Mouse (Mus musculus) embryonic facial prominence, embryonic 14.5 days (tissue): ENCODE measurements around the gene Isyna1. TPM values are rescaled to one million over a fixed set of nuclear protein-coding genes. Genes with fewer than 3 reads are reported as not detected.

Experiments used
- ATAC-seq: fragments of 200-750 bp; cut with Nextera tagmentation; 2 replicates; pipeline ENCODE4 v1.8.0; 2017; ENCODE audit warnings: low read depth, moderate number of reproducible peaks, moderate TSS enrichment
- DNase-seq: peaks from one replicate; pipeline ENCODE4 v3.0.0-alpha.2; 2015; ENCODE audit warnings: low spot score
- H3K27ac ChIP-seq: fragments of 300-500 bp; sonication (generic); replicated peaks from 2 replicates; pipeline ENCODE4 v1.5.1; 2014; ENCODE audit warnings: low read depth, mild to moderate bottlenecking, low read length, moderate library complexity
- H3K27me3 ChIP-seq: fragments of 300-500 bp; sonication (generic); replicated peaks from 2 replicates; pipeline ENCODE4 v1.6.1; 2014; ENCODE audit warnings: low read length; ENCODE audit not compliant: control insufficient read depth, insufficient read depth
- H3K36me3 ChIP-seq: fragments of 300-500 bp; sonication (generic); 2 replicates; pipeline ENCODE4 v1.6.1; 2014; ENCODE audit warnings: low read length, mixed read lengths; ENCODE audit not compliant: control insufficient read depth, insufficient read depth
- H3K4me1 ChIP-seq: fragments of 300-500 bp; sonication (generic); 2 replicates; pipeline ENCODE4 v1.6.1; 2014; ENCODE audit warnings: antibody characterized with exemption, low read length; ENCODE audit not compliant: control insufficient read depth, insufficient read depth
- H3K4me2 ChIP-seq: fragments of 300-500 bp; sonication (generic); 2 replicates; pipeline ENCODE4 v1.6.1; 2014; ENCODE audit warnings: low read depth, mild to moderate bottlenecking, low read length, moderate library complexity, mixed read lengths
- H3K4me3 ChIP-seq: fragments of 300-500 bp; sonication (generic); 2 replicates; pipeline ENCODE4 v1.5.1; 2014; ENCODE audit warnings: low read depth, mild to moderate bottlenecking, low read length
- H3K9ac ChIP-seq: fragments of 300-500 bp; sonication (generic); 2 replicates; pipeline ENCODE4 v1.6.1; 2014; ENCODE audit warnings: low read depth, mild to moderate bottlenecking, low read length, moderate library complexity, mixed read lengths
- H3K9me3 ChIP-seq: fragments of 300-500 bp; sonication (generic); 2 replicates; pipeline ENCODE4 v1.6.1; 2016; ENCODE audit warnings: low read length; ENCODE audit not compliant: control insufficient read depth
- WGBS: fragments of 180-500 bp; shearing (Covaris S2); extraction: QIAGEN DNeasy Blood & Tissue Kit; methylation state at CpG from one replicate; pipeline ENCODE4 v1.1.7; 2014; 5-methylcytosine and 5-hydroxymethylcytosine counted together
- polyA plus RNA-seq: library from polyadenylated mRNA; unstranded; fragments of >200 nt; fragmentation: Nextera tagmentation; extraction: Ambion mirVana; gene quantifications from 2 replicates; pipeline ENCODE4 v1.2.1, GENCODE M21; 2014

Isyna1 gene
- polyA plus RNA-seq, 1 experiment from 2014 or later: 94.5 TPM

GRCm38 (mm10) chr8:70609368-70609848 lies 15.2 kb downstream of the Isyna1 start:
- DNase-seq (peak; percentile 94), ATAC-seq (peak; percentile 74)
- Histone ChIP-seq H3K4me3 (peak overlapping the region; percentile 80), H3K4me2 (peak overlapping the region; percentile 83), H3K4me1 (peaks cover 21% of the 10 kb centered on the region), H3K9me3 (no peaks in the 10 kb centered on the region), H3K36me3 (no peaks in the 10 kb centered on the region), H3K9ac (peak overlapping the region; percentile 93), H3K27me3 (no peaks in the 10 kb centered on the region), H3K27ac (peak overlapping the region; percentile 99)
- 0% methylated on average over 16 of the region's 39 CpGs for WGBS

DNA sequence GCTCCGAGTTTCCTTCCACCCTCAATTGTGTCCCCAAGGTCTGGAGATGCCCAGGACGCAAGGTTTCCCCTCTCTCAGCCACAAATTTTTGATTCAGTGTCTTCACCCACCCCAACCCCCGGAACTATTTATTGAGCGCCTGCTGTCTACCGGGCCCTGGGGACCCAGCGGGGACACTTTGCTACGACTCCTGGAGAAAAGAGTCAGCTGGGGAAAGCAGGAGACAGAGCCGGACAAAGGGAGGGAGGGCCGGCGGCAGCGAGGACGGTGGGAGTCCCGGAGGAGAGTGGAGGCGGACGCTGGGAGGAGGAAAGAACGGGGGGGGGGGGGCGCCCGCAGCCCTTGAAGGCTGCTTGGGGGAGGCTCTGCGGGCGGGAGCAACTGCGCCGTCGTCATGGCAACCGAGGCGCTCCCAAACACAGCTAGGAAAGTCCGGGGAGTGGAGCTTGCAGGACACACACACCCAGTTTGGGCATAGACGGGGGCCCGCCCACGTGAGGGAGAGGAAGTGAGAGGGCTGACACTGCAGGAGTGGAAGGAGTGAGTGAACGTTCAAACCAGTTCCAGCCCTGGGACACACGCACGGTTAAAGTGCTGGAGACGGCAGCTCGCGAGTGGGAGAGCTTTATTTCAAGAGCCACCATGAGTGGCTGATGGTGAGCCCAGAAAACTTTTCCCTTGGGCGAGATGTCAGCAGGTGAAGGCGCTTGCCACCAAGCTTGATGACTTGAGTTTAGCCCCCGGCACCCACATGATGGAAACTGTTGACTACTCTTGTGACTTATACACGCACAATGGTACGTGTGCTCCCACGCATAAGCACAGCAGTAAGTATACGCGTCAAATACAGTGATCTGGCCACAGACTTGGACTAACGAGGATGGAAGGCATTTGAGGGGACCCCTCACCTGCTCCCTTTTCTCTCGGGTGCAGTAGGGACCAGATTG lies 15.9 kb downstream of the Isyna1 start:
- Histone ChIP-seq H3K4me2 (peak overlapping the region; percentile 83), H3K27ac (peak overlapping the region; percentile 99), H3K4me3 (peak overlapping the region; percentile 80), H3K9ac (peak overlapping the region; percentile 93), H3K27me3 (no peaks in the 10 kb centered on the region), H3K4me1 (peaks cover 21% of the 10 kb centered on the region), H3K9me3 (no peaks in the 10 kb centered on the region), H3K36me3 (no peaks in the 10 kb centered on the region)
- ATAC-seq: peak; percentile 74
- DNase-seq: peak; percentile 98
- 1% methylated on average over 40 of the region's 45 CpGs for WGBS

DNA sequence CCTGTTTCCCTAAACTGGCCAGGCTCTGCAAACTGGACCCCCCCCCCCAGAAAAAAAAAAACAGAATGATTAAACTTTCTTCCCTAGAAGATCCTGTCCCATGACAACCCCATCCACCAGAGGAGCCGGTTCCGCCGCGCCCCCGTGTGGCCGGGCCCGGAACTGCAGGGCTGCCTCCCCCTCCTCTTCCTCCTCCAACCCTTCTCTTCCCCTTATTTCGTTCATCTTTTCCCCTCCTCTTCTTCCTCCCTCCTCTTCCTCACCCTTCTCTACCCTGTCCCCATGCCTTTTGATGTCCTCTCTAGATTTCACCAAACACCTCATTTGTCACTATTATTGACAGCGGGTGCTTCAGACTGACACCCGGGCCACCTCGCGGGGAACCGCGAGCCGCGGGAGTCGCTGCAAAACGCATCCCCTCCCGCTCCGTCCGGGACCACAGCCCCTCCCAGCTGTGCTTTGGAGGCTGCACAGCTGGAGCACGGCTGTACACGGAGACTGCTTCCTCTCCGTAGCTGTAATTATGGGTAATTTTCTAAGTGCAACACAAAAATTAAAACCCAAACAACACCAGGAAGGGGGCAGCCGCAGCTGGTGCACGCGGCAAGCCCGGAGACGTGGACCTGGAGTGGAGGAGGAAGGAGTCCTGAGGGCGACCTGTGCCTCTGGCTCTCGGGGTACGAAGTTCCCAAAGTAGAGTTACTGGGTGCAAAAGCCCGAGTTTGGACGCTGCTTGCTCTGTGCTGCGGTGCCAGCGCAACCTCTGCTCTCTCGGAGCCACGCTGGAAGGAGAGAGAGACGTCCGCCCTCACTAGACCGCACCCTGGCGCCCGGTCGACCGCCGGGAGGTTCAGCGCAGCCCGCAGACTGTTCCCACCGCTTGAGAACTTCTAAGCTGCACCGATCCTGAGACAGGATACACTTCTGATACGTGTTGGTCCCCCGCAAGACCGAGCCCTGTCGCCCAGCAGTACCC lies 16.9 kb downstream of the Isyna1 start:
- Histone ChIP-seq H3K4me1 (peaks cover 21% of the 10 kb centered on the region), H3K27me3 (no peaks in the 10 kb centered on the region), H3K36me3 (no peaks in the 10 kb centered on the region), H3K4me2 (peak overlapping the region; percentile 83), H3K9me3 (no peaks in the 10 kb centered on the region), H3K4me3 (peak overlapping the region; percentile 80), H3K27ac (peak overlapping the region; percentile 99), H3K9ac (peak overlapping the region; percentile 64)
- ATAC-seq (peak; percentile 3), DNase-seq (no peak)
- under 1% methylated on average over 42 of the region's 54 CpGs for WGBS

DNA sequence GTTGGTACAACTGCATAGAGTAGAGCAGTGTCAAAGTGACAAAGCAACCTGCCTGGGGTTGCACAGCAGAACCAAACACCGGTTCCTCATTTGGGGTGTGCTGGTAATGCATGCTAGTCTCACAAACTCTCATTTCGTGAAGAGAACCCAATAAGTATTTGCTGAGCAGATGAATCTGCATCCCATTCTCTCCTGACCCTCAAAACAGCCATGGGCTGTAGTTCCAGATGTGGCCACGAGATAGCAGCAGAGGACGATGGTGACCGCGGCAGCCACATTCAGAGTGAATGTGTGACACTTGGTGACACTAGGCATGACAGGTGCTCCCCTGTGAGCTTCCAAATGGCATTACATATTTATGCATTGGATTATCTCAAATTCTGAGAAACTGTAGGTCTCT lies 17.7 kb downstream of the Isyna1 start:
- 0% methylated on average over 6 of the region's 6 CpGs for WGBS

GRCm38 (mm10) chr8:70613763-70614162 lies 19.6 kb downstream of the Isyna1 start:
- Histone ChIP-seq H3K36me3 (no peaks in the 10 kb centered on the region), H3K4me3 (no peak overlapping the region), H3K4me1 (peaks cover 11% of the 10 kb centered on the region), H3K27me3 (no peaks in the 10 kb centered on the region), H3K27ac (no peak overlapping the region), H3K4me2 (no peak overlapping the region), H3K9ac (peak overlapping the region; percentile 16; the same call in 1 of the 2 replicates), H3K9me3 (no peaks in the 10 kb centered on the region)
- 0% methylated on average over 1 of the region's 1 CpGs for WGBS
- ATAC-seq (no peak), DNase-seq (no peak)

More for the DNA sequence above, 17.7 kb downstream of the Isyna1 start:
- H3K9ac ChIP-seq: peak overlapping the region; percentile 64
- DNase-seq: peak; percentile 78
- H3K36me3 ChIP-seq: no peaks in the 10 kb centered on the region
- peak overlapping the region; percentile 99 for H3K27ac ChIP-seq
- no peaks in the 10 kb centered on the region for H3K9me3 ChIP-seq
- H3K4me1 ChIP-seq: peaks cover 21% of the 10 kb centered on the region
- H3K27me3 ChIP-seq: no peaks in the 10 kb centered on the region
- peak overlapping the region; percentile 80 for H3K4me3 ChIP-seq
- peak overlapping the region; percentile 83 for H3K4me2 ChIP-seq
- ATAC-seq: no peak

DNA sequence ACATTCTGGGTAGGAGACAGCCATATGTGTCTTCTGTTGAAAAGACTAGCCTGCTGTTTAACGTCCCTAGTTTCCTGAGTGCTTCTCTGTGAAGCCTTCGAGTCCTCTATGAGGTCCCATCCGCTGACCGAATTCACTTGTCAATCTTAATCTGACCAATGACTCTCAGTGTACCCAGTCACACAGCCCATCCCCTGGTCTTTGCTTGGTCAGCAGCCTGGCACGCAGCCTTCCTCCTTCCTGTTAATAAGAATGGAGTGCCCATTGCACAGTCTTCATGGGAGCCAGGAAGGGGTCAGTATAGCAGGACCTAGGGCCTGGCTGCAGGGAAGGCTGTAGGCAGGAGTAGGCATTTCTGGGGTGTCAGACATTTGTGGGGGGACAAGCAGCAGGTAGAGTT lies 20.3 kb downstream of the Isyna1 start:
- Histone ChIP-seq H3K4me3 (no peak overlapping the region), H3K9ac (no peak overlapping the region), H3K27ac (no peak overlapping the region), H3K9me3 (no peaks in the 10 kb centered on the region), H3K4me1 (peaks cover 5% of the 10 kb centered on the region), H3K27me3 (no peaks in the 10 kb centered on the region), H3K4me2 (no peak overlapping the region), H3K36me3 (no peaks in the 10 kb centered on the region)
- WGBS: 70% methylated on average over 5 of the region's 5 CpGs
- no peak for DNase-seq
- ATAC-seq: no peak

DNA sequence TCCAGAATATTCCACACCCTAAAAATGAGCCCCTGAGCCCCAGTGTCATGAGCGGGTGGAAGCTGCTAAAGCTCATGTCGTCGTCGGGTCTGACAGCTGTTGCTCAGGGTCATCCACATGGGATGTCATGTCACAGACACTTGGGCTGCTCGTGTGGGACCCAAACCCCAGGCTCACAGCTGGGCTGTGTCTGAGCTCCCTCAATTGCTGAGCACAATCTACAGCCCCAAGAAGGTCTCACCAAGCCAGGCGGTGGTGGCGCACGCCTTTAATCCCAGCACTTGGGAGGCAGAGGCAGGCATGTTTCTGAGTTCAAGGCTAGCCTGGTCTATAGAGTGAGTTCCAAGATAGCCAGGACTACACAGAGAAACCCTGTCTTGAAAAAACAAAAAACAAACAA lies 21.1 kb downstream of the Isyna1 start:
- ATAC-seq (no peak), DNase-seq (no peak)
- WGBS: 91% methylated on average over 8 of the region's 8 CpGs
- Histone ChIP-seq H3K27me3 (no peaks in the 10 kb centered on the region), H3K9me3 (no peaks in the 10 kb centered on the region), H3K4me2 (no peak overlapping the region), H3K9ac (no peak overlapping the region), H3K4me3 (no peak overlapping the region), H3K27ac (no peak overlapping the region), H3K4me1 (peaks cover 4% of the 10 kb centered on the region), H3K36me3 (no peaks in the 10 kb centered on the region)

GRCm38 (mm10) chr8:70615894-70616293 lies 21.7 kb downstream of the Isyna1 start, which contains the start of gene Lrrc25:
Gene Lrrc25, plus strand, starts transcription at chr8:70616155.
- Histone ChIP-seq H3K27me3 (no peaks in the 10 kb centered on the region; the same call in 1 of the 2 replicates), H3K4me2 (no peak within 1 kb of the TSS; the same call in 1 of the 2 replicates), H3K27ac (no peak within 1 kb of the TSS), H3K4me1 (no peaks in the 10 kb centered on the region), H3K4me3 (no peak within 1 kb of the TSS), H3K36me3 (no peaks in the 10 kb centered on the region), H3K9me3 (no peaks in the 10 kb centered on the region), H3K9ac (no peak within 1 kb of the TSS)
- WGBS: 76% methylated on average over 3 of the region's 3 CpGs
- ATAC-seq (no peak), DNase-seq (no peak)
